Mouse (Mus musculus): ENCODE results near the gene Spata21. TPM values are rescaled to one million over a fixed set of nuclear protein-coding genes. Genes with fewer than 3 reads are reported as not detected.

Spata21 gene
- polyA plus RNA-seq, 1 experiment from 2014 or later = not detected

Other genes starting within 250 kb of the Spata21 start
- 0.10 TPM in 1 of 2 replicates, not detected in the other for gene Padi1, start 242.6 kb upstream of the Spata21 start, polyA plus RNA-seq (2016; fragmentation: Nextera tagmentation; extraction: Ambion mirVana)
- gene Padi2, start 182.0 kb upstream of the Spata21 start, polyA plus RNA-seq (2016; fragmentation: Nextera tagmentation; extraction: Ambion mirVana) = 2.5 and 3.7 TPM in 2 replicates
- 241 and 248 TPM in 2 replicates for gene Sdhb, start 127.1 kb upstream of the Spata21 start, polyA plus RNA-seq (2016; fragmentation: Nextera tagmentation; extraction: Ambion mirVana)
- gene Atp13a2, start 101.5 kb upstream of the Spata21 start, polyA plus RNA-seq (2016; fragmentation: Nextera tagmentation; extraction: Ambion mirVana) = 30.8 and 31.4 TPM in 2 replicates
- 40.7 and 46.7 TPM in 2 replicates for gene Mfap2, start 77.9 kb upstream of the Spata21 start, polyA plus RNA-seq (2016; fragmentation: Nextera tagmentation; extraction: Ambion mirVana)
- gene Crocc, start 27.8 kb upstream of the Spata21 start, polyA plus RNA-seq (2016; fragmentation: Nextera tagmentation; extraction: Ambion mirVana) = 1.8 and 2.0 TPM in 2 replicates
- 136 and 143 TPM in 2 replicates for gene Necap2, start 10.0 kb upstream of the Spata21 start, polyA plus RNA-seq (2016; fragmentation: Nextera tagmentation; extraction: Ambion mirVana)
- 21.3 and 22.1 TPM in 2 replicates for gene Szrd1, start 51.4 kb downstream of the Spata21 start, polyA plus RNA-seq (2016; fragmentation: Nextera tagmentation; extraction: Ambion mirVana)
- gene Fbxo42, start 59.6 kb downstream of the Spata21 start, polyA plus RNA-seq (2016; fragmentation: Nextera tagmentation; extraction: Ambion mirVana) = 21.6 and 26.0 TPM in 2 replicates
- 3.3 and 3.5 TPM in 2 replicates for gene Rsg1, start 125.6 kb downstream of the Spata21 start, polyA plus RNA-seq (2016; fragmentation: Nextera tagmentation; extraction: Ambion mirVana)
- gene Arhgef19, start 151.2 kb downstream of the Spata21 start, polyA plus RNA-seq (2016; fragmentation: Nextera tagmentation; extraction: Ambion mirVana) = 1.9 and 2.4 TPM in 2 replicates
- 2.1 TPM in 2 replicates for gene Epha2, start 212.9 kb downstream of the Spata21 start, polyA plus RNA-seq (2016; fragmentation: Nextera tagmentation; extraction: Ambion mirVana)